Mouse (Mus musculus): Measurements from ENCODE around the gene Nkx2-3. TPM values are rescaled to one million over a fixed set of nuclear protein-coding genes. Genes with fewer than 3 reads are reported as not detected.

Nkx2-3 gene
- polyA plus RNA-seq, 1 experiment = 7.4 TPM

GRCm38 (mm10) chr19:43610341-43610848 lies 1.7 kb upstream of the Nkx2-3 start:
- TF ChIP-seq CTCF (IDR thresholded peaks at IDR 0.05; ENCODE audit: extremely low read depth, insufficient read depth, insufficient read length, insufficient replicate concordance) (no peak), POLR2A (IDR thresholded peaks at IDR 0.05; ENCODE audit: low read depth, low read length) (no peak)
- H3K4me3 ChIP-seq (ENCODE audit: extremely low read depth, insufficient read depth, insufficient read length) = peak overlapping the region; percentile 34; the same call in 1 of the 2 replicates

GRCm38 (mm10) chr19:43611110-43611509 lies 1.0 kb upstream of the Nkx2-3 start:
- H3K36me3 ChIP-seq (ENCODE audit: control insufficient read depth, insufficient read depth, low read length) = no peaks in the 10 kb centered on the region
- TF ChIP-seq POLR2A (IDR thresholded peaks at IDR 0.05; ENCODE audit: low read depth, low read length) = no peak
- TF ChIP-seq CTCF (IDR thresholded peaks at IDR 0.05; ENCODE audit: extremely low read depth, insufficient read depth, insufficient read length, insufficient replicate concordance) = no peak
- peaks cover 50% of the 10 kb centered on the region for H3K27me3 ChIP-seq (ENCODE audit: control insufficient read depth, insufficient read depth, low read length)

More at GRCm38 (mm10) chr19:43610341-43610848, 1.7 kb upstream of the Nkx2-3 start:
- no peaks in the 10 kb centered on the region for H3K36me3 ChIP-seq (ENCODE audit: control insufficient read depth, insufficient read depth, low read length)
- H3K4me1 ChIP-seq (ENCODE audit: control insufficient read depth, insufficient read depth, insufficient read length) = peaks cover 13% of the 10 kb centered on the region
- DNase-seq (ENCODE audit: low read depth in 1 of 2, low spot score in 2 of 2) = no peak
- 2% methylated on average over 31 of the region's 32 CpGs for WGBS
- peaks cover 49% of the 10 kb centered on the region for H3K27me3 ChIP-seq (ENCODE audit: control insufficient read depth, insufficient read depth, low read length)
- peak overlapping the region; percentile 37; the same call in 1 of the 2 replicates for H3K27ac ChIP-seq (ENCODE audit: insufficient read depth, low read length)

GRCm38 (mm10) chr19:43611561-43611960 lies 564 bp upstream of the Nkx2-3 start:
- no peak for DNase-seq (ENCODE audit: low read depth in 1 of 2, low spot score in 2 of 2)
- Histone ChIP-seq H3K4me3 (ENCODE audit: extremely low read depth, insufficient read depth, insufficient read length) (peak overlapping the region; percentile 34), H3K27me3 (ENCODE audit: control insufficient read depth, insufficient read depth, low read length) (peaks cover 53% of the 10 kb centered on the region), H3K4me1 (ENCODE audit: control insufficient read depth, insufficient read depth, insufficient read length) (peaks cover 17% of the 10 kb centered on the region), H3K27ac (ENCODE audit: insufficient read depth, low read length) (peak overlapping the region; percentile 36), H3K36me3 (ENCODE audit: control insufficient read depth, insufficient read depth, low read length) (no peaks in the 10 kb centered on the region)
- WGBS = 32% methylated on average over 12 of the region's 12 CpGs
- TF ChIP-seq POLR2A (IDR thresholded peaks at IDR 0.05; ENCODE audit: low read depth, low read length) (no peak), CTCF (IDR thresholded peaks at IDR 0.05; ENCODE audit: extremely low read depth, insufficient read depth, insufficient read length, insufficient replicate concordance) (no peak)

More at GRCm38 (mm10) chr19:43611110-43611509, 1.0 kb upstream of the Nkx2-3 start:
- peaks cover 17% of the 10 kb centered on the region for H3K4me1 ChIP-seq (ENCODE audit: control insufficient read depth, insufficient read depth, insufficient read length)
- WGBS = 25% methylated on average over 8 of the region's 8 CpGs
- H3K27ac ChIP-seq (ENCODE audit: insufficient read depth, low read length) = peak overlapping the region; percentile 21; the same call in 1 of the 2 replicates
- peak overlapping the region; percentile 10; the same call in 1 of the 2 replicates for H3K4me3 ChIP-seq (ENCODE audit: extremely low read depth, insufficient read depth, insufficient read length)
- no peak for DNase-seq (ENCODE audit: low read depth in 1 of 2, low spot score in 2 of 2)

- Histone ChIP-seq H3K4me3 (ENCODE audit: extremely low read depth, insufficient read depth, insufficient read length) (peak overlapping the region; percentile 51), H3K36me3 (ENCODE audit: control insufficient read depth, insufficient read depth, low read length) (no peaks in the 10 kb centered on the region), H3K27me3 (ENCODE audit: control insufficient read depth, insufficient read depth, low read length) (peaks cover 52% of the 10 kb centered on the region), H3K27ac (ENCODE audit: insufficient read depth, low read length) (peak overlapping the region; percentile 40), H3K4me1 (ENCODE audit: control insufficient read depth, insufficient read depth, insufficient read length) (peaks cover 17% of the 10 kb centered on the region)
- WGBS = 2% methylated on average over 23 of the region's 23 CpGs
- no peak for DNase-seq (ENCODE audit: low read depth in 1 of 2, low spot score in 2 of 2)
- no peak for TF ChIP-seq CTCF (IDR thresholded peaks at IDR 0.05; ENCODE audit: extremely low read depth, insufficient read depth, insufficient read length, insufficient replicate concordance)
Measured at GRCm38 (mm10) chr19:43612501-43612971, 411 bp downstream of the Nkx2-3 start.

- H3K27me3 ChIP-seq (ENCODE audit: control insufficient read depth, insufficient read depth, low read length) = peaks cover 50% of the 10 kb centered on the region
- peak overlapping the region; percentile 51 for H3K4me3 ChIP-seq (ENCODE audit: extremely low read depth, insufficient read depth, insufficient read length)
- 9% methylated on average over 26 of the region's 26 CpGs for WGBS
- H3K27ac ChIP-seq (ENCODE audit: insufficient read depth, low read length) = 0 out of 2 replicates have a peak overlapping the region, but pooled peaks have one; percentile 51
- no peak for DNase-seq (ENCODE audit: low read depth in 1 of 2, low spot score in 2 of 2)
- H3K4me1 ChIP-seq (ENCODE audit: control insufficient read depth, insufficient read depth, insufficient read length) = peaks cover 17% of the 10 kb centered on the region
- TF ChIP-seq CTCF (IDR thresholded peaks at IDR 0.05; ENCODE audit: extremely low read depth, insufficient read depth, insufficient read length, insufficient replicate concordance) (no peak), POLR2A (IDR thresholded peaks at IDR 0.05; ENCODE audit: low read depth, low read length) (no peak)
- no peaks in the 10 kb centered on the region for H3K36me3 ChIP-seq (ENCODE audit: control insufficient read depth, insufficient read depth, low read length)
Measured at GRCm38 (mm10) chr19:43613293-43614130, 1.4 kb downstream of the Nkx2-3 start.

- H3K27ac ChIP-seq (ENCODE audit: insufficient read depth, low read length) = no peak overlapping the region
- TF ChIP-seq POLR2A (IDR thresholded peaks at IDR 0.05; ENCODE audit: low read depth, low read length) (no peak), CTCF (IDR thresholded peaks at IDR 0.05; ENCODE audit: extremely low read depth, insufficient read depth, insufficient read length, insufficient replicate concordance) (no peak)
- peaks cover 48% of the 10 kb centered on the region for H3K27me3 ChIP-seq (ENCODE audit: control insufficient read depth, insufficient read depth, low read length)
- 2% methylated on average over 91 of the region's 92 CpGs for WGBS
- H3K36me3 ChIP-seq (ENCODE audit: control insufficient read depth, insufficient read depth, low read length) = no peaks in the 10 kb centered on the region
- peak overlapping the region; percentile 47; the same call in 1 of the 2 replicates for H3K4me3 ChIP-seq (ENCODE audit: extremely low read depth, insufficient read depth, insufficient read length)
- peaks cover 17% of the 10 kb centered on the region for H3K4me1 ChIP-seq (ENCODE audit: control insufficient read depth, insufficient read depth, insufficient read length)
- DNase-seq (ENCODE audit: low read depth in 1 of 2, low spot score in 2 of 2) = no peak
Measured at GRCm38 (mm10) chr19:43614341-43615073, 2.4 kb downstream of the Nkx2-3 start.
